Mouse (Mus musculus) forebrain, embryonic 11.5 days (tissue): ENCODE measurements around the gene Fhit. TPM values are rescaled to one million over a fixed set of nuclear protein-coding genes. Genes with fewer than 3 reads are reported as not detected.

Experiments used
- ATAC-seq: fragments of 200-750 bp; cut with Nextera tagmentation; replicated peaks from 2 replicates; pipeline ENCODE4 v1.8.0; 2017; ENCODE audit warnings: moderate TSS enrichment; ENCODE audit not compliant: low FRiP score
- DNase-seq: peaks from one replicate; pipeline ENCODE4 v3.0.0-alpha.2; 2017; ENCODE audit warnings: low spot score
- H3K27ac ChIP-seq: fragments of 300-500 bp; sonication (generic); 2 replicates; pipeline ENCODE4 v1.5.1; 2014; ENCODE audit warnings: low read depth, low read length
- H3K27me3 ChIP-seq: fragments of 300-500 bp; sonication (generic); 2 replicates; pipeline ENCODE4 v1.6.1; 2014; ENCODE audit warnings: mild to moderate bottlenecking, low read length, mixed read lengths; ENCODE audit not compliant: control insufficient read depth, insufficient read depth
- H3K36me3 ChIP-seq: fragments of 300-500 bp; sonication (generic); 2 replicates; pipeline ENCODE4 v1.6.1; 2014; ENCODE audit warnings: mild to moderate bottlenecking, low read length, moderate library complexity, mixed read lengths; ENCODE audit not compliant: control insufficient read depth, insufficient read depth
- H3K4me1 ChIP-seq: fragments of 300-500 bp; sonication (generic); replicated peaks from 2 replicates; pipeline ENCODE4 v1.6.1; 2014; ENCODE audit warnings: low read length, mixed read lengths; ENCODE audit not compliant: control insufficient read depth, insufficient read depth
- H3K4me2 ChIP-seq: fragments of 300-500 bp; sonication (generic); 2 replicates; pipeline ENCODE4 v1.6.1; 2014; ENCODE audit warnings: low read depth, mild to moderate bottlenecking, low read length, moderate library complexity, mixed read lengths; ENCODE audit not compliant: severe bottlenecking
- H3K4me3 ChIP-seq: fragments of 300-500 bp; sonication (generic); 2 replicates; pipeline ENCODE4 v1.5.1; 2014; ENCODE audit warnings: low read depth, low read length
- H3K9ac ChIP-seq: fragments of 300-500 bp; sonication (generic); 2 replicates; pipeline ENCODE4 v1.6.1; 2014; ENCODE audit warnings: low read length
- H3K9me3 ChIP-seq: fragments of 300-500 bp; sonication (generic); 2 replicates; pipeline ENCODE4 v1.6.1; 2016; ENCODE audit warnings: low read length, mixed read lengths; ENCODE audit not compliant: control insufficient read depth
- WGBS: fragments of 180-500 bp; shearing (Covaris S2); extraction: QIAGEN DNeasy Blood & Tissue Kit; methylation state at CpG from one replicate; pipeline ENCODE4 v1.1.7; 2014; 5-methylcytosine and 5-hydroxymethylcytosine counted together
- polyA plus RNA-seq: library from polyadenylated mRNA; unstranded; fragments of >200 nt; fragmentation: Nextera tagmentation; extraction: Ambion mirVana; gene quantifications from 2 replicates; pipeline ENCODE4 v1.2.1, GENCODE M21; 2014

Gene Fhit
- polyA plus RNA-seq, 1 experiment from 2014 or later, result 2.2 TPM

- DNase-seq (no peak), ATAC-seq (no peak)
- WGBS, result 55% methylated on average over 7 of the region's 7 CpGs
- Histone ChIP-seq H3K4me3 (no peak overlapping the region), H3K4me2 (no peak overlapping the region), H3K9me3 (no peaks in the 10 kb centered on the region), H3K27ac (no peak overlapping the region), H3K36me3 (no peaks in the 10 kb centered on the region), H3K4me1 (no peaks in the 10 kb centered on the region), H3K27me3 (no peaks in the 10 kb centered on the region), H3K9ac (no peak overlapping the region)
Measured at GRCm38 (mm10) chr14:10013003-10013816, 1148.6 kb downstream of the Fhit start.

GRCm38 (mm10) chr14:10006278-10006677 is 1155.6 kb downstream of the Fhit start:
- Histone ChIP-seq H3K9ac (no peak overlapping the region), H3K4me3 (no peak overlapping the region), H3K27ac (no peak overlapping the region), H3K4me2 (no peak overlapping the region), H3K4me1 (no peaks in the 10 kb centered on the region), H3K36me3 (no peaks in the 10 kb centered on the region), H3K9me3 (no peaks in the 10 kb centered on the region), H3K27me3 (no peaks in the 10 kb centered on the region)
- ATAC-seq (no peak), DNase-seq (no peak)
- 83% methylated on average over 5 of the region's 5 CpGs for WGBS

- Histone ChIP-seq H3K4me2 (no peak overlapping the region), H3K27ac (no peak overlapping the region), H3K4me1 (no peaks in the 10 kb centered on the region), H3K4me3 (no peak overlapping the region), H3K27me3 (no peaks in the 10 kb centered on the region), H3K9ac (no peak overlapping the region), H3K9me3 (no peaks in the 10 kb centered on the region), H3K36me3 (no peaks in the 10 kb centered on the region)
- DNase-seq, result no peak
- WGBS, result 65% methylated on average over 2 of the region's 2 CpGs
- ATAC-seq, result no peak
Measured at GRCm38 (mm10) chr14:10003847-10004246, 1158.0 kb downstream of the Fhit start.

- no peaks in the 10 kb centered on the region for H3K9me3 ChIP-seq
- H3K4me1 ChIP-seq, result no peaks in the 10 kb centered on the region
- ATAC-seq, result no peak
- no peak overlapping the region for H3K9ac ChIP-seq
- H3K36me3 ChIP-seq, result no peaks in the 10 kb centered on the region
- DNase-seq, result no peak
- H3K27ac ChIP-seq, result no peak overlapping the region
- 87% methylated on average over 1 of the region's 1 CpGs for WGBS
- H3K4me3 ChIP-seq, result no peak overlapping the region
- no peak overlapping the region for H3K4me2 ChIP-seq
- H3K27me3 ChIP-seq, result no peaks in the 10 kb centered on the region
Measured at GRCm38 (mm10) chr14:9990677-9991076, 1171.2 kb downstream of the Fhit start.

DNA sequence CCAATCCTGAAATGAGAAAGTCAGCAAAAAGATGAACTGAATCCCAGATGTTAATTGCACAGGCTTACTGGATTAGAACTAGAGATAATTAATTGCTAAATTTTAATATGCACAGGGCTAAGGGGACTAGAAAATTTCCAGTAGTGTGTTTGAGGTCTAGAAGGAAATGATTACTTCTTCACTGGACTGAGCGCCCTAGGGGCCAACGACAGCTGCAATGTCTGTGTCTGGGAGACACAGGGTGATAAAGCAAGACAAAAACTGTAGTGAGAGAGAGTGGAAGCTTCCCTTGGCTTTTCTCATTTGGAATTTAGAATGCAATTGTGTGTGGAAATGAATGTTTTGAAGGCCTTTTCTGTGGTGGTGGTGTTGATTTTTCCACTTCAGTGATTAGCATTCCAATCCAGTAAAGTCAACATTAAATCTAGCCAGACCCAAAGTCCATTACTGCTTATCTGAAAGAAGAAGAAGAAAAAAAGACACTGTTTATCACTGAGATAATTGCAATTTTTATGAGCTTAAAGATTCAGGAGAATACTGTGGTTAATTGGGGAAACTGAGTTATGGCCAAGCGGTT is 1184.8 kb downstream of the Fhit start:
- no peaks in the 10 kb centered on the region for H3K4me1 ChIP-seq
- H3K27ac ChIP-seq, result no peak overlapping the region
- no peak overlapping the region for H3K4me2 ChIP-seq
- no peaks in the 10 kb centered on the region for H3K36me3 ChIP-seq
- H3K4me3 ChIP-seq, result no peak overlapping the region
- no peak overlapping the region for H3K9ac ChIP-seq
- DNase-seq (no peak), ATAC-seq (no peak)
- no peaks in the 10 kb centered on the region for H3K9me3 ChIP-seq
- no peaks in the 10 kb centered on the region for H3K27me3 ChIP-seq
- 77% methylated on average over 3 of the region's 3 CpGs for WGBS

GRCm38 (mm10) chr14:9974402-9974801 is 1187.4 kb downstream of the Fhit start:
- H3K4me2 ChIP-seq, result no peak overlapping the region
- no peaks in the 10 kb centered on the region for H3K4me1 ChIP-seq
- no peaks in the 10 kb centered on the region for H3K36me3 ChIP-seq
- H3K9ac ChIP-seq, result no peak overlapping the region
- no peak overlapping the region for H3K27ac ChIP-seq
- no peaks in the 10 kb centered on the region for H3K27me3 ChIP-seq
- ATAC-seq (no peak), DNase-seq (no peak)
- H3K4me3 ChIP-seq, result no peak overlapping the region
- WGBS, result 61% methylated on average over 3 of the region's 3 CpGs
- H3K9me3 ChIP-seq, result no peaks in the 10 kb centered on the region

GRCm38 (mm10) chr14:9963853-9964252 is 1198.0 kb downstream of the Fhit start:
- DNase-seq, result no peak
- no peaks in the 10 kb centered on the region for H3K9me3 ChIP-seq
- H3K36me3 ChIP-seq, result no peaks in the 10 kb centered on the region
- no peak overlapping the region for H3K9ac ChIP-seq
- ATAC-seq, result no peak
- H3K4me3 ChIP-seq, result no peak overlapping the region
- no peaks in the 10 kb centered on the region for H3K4me1 ChIP-seq
- no peak overlapping the region for H3K4me2 ChIP-seq
- H3K27ac ChIP-seq, result no peak overlapping the region
- H3K27me3 ChIP-seq, result no peaks in the 10 kb centered on the region
- WGBS, result 91% methylated on average over 3 of the region's 3 CpGs

DNA sequence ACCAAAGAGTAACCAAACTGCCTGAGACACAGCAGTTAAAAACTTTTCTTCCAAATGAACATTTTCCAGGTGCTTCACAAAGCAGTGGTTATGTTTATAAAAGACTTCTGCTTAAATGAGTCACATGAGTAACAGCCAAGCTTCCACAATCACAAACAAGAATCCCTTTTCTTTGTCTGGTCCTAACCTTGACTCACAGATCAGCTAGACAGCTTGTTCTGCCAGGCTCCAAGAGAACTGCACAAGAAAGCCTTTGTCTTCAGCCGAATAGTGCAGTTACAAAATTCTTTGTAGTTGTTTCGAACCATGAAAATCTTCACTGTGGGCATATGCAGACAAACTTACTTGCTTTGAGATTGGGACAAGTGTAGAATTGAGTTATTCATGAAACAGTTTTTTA is 1201.4 kb downstream of the Fhit start:
- ATAC-seq (no peak), DNase-seq (no peak)
- H3K4me2 ChIP-seq, result no peak overlapping the region
- 62% methylated on average over 2 of the region's 2 CpGs for WGBS
- H3K36me3 ChIP-seq, result no peaks in the 10 kb centered on the region
- H3K4me3 ChIP-seq, result no peak overlapping the region
- H3K9me3 ChIP-seq, result no peaks in the 10 kb centered on the region
- no peak overlapping the region for H3K9ac ChIP-seq
- no peak overlapping the region for H3K27ac ChIP-seq
- no peaks in the 10 kb centered on the region for H3K4me1 ChIP-seq
- H3K27me3 ChIP-seq, result no peaks in the 10 kb centered on the region

GRCm38 (mm10) chr14:9899494-9899893 is 1262.3 kb downstream of the Fhit start:
- 81% methylated on average over 2 of the region's 2 CpGs for WGBS
- ATAC-seq, result no peak
- H3K36me3 ChIP-seq, result no peaks in the 10 kb centered on the region

More at GRCm38 (mm10) chr14:9899494-9899893, 1262.3 kb downstream of the Fhit start:
- Histone ChIP-seq H3K27me3 (no peaks in the 10 kb centered on the region), H3K4me3 (no peak overlapping the region), H3K4me2 (no peak overlapping the region), H3K9me3 (no peaks in the 10 kb centered on the region), H3K4me1 (no peaks in the 10 kb centered on the region), H3K9ac (no peak overlapping the region), H3K27ac (no peak overlapping the region)
- DNase-seq, result no peak
